Mouse (Mus musculus) liver, embryonic 11.5 days (tissue): ENCODE data around the gene Ints5. TPM values are rescaled to one million over a fixed set of nuclear protein-coding genes. Genes with fewer than 3 reads are reported as not detected.
A peak's percentile ranks its signal among the peaks of the same experiment; 100 is the strongest.
"Not testable (repeated sequence)": the region's sequence is repeated elsewhere in the genome, so short reads cannot be mapped to it uniquely, and the experiment has no call there.

ENCODE experiments used
- ATAC-seq: fragments of 200-750 bp; cut with Nextera tagmentation; replicated peaks from 2 replicates; pipeline ENCODE4 v1.8.0; 2017; ENCODE audit warnings: moderate number of reproducible peaks, mild to moderate bottlenecking, moderate TSS enrichment, moderate library complexity; ENCODE audit not compliant: low FRiP score
- DNase-seq: peaks from one replicate; pipeline ENCODE4 v3.0.0-alpha.2; 2017; ENCODE audit warnings: low spot score
- H3K27ac ChIP-seq: fragments of 300-500 bp; sonication (generic); 2 replicates; pipeline ENCODE4 v1.5.1; 2014; ENCODE audit warnings: mild to moderate bottlenecking, low read depth, low read length, control low read depth
- H3K27me3 ChIP-seq: fragments of 300-500 bp; sonication (generic); replicated peaks from 2 replicates; pipeline ENCODE4 v1.6.1; 2014; ENCODE audit warnings: low read length, mixed read lengths; ENCODE audit not compliant: control insufficient read depth, insufficient read depth
- H3K36me3 ChIP-seq: fragments of 300-500 bp; sonication (generic); 2 replicates; pipeline ENCODE4 v1.6.1; 2014; ENCODE audit warnings: mild to moderate bottlenecking, low read length, moderate library complexity, mixed read lengths; ENCODE audit not compliant: control insufficient read depth, insufficient read depth
- H3K4me1 ChIP-seq: fragments of 300-500 bp; sonication (generic); replicated peaks from 2 replicates; pipeline ENCODE4 v1.6.1; 2014; ENCODE audit warnings: low read length, mixed read lengths; ENCODE audit not compliant: control insufficient read depth, insufficient read depth
- H3K4me2 ChIP-seq: fragments of 300-500 bp; sonication (generic); 2 replicates; pipeline ENCODE4 v1.6.1; 2014; ENCODE audit warnings: mild to moderate bottlenecking, control low read depth, moderate library complexity
- H3K4me3 ChIP-seq: fragments of 300-500 bp; sonication (generic); 2 replicates; pipeline ENCODE4 v1.5.1; 2014; ENCODE audit warnings: low read depth, low read length, control low read depth
- H3K9ac ChIP-seq: fragments of 300-500 bp; sonication (generic); 2 replicates; pipeline ENCODE4 v1.6.1; 2014; ENCODE audit warnings: low read depth, low read length, control low read depth
- H3K9me3 ChIP-seq: fragments of 300-500 bp; sonication (generic); 2 replicates; pipeline ENCODE4 v1.6.1; 2016; ENCODE audit warnings: low read length, inconsistent platforms, mixed read lengths; ENCODE audit not compliant: control insufficient read depth
- WGBS: fragments of 180-500 bp; shearing (Covaris S2); extraction: QIAGEN DNeasy Blood & Tissue Kit; methylation state at CpG from one replicate; pipeline ENCODE4 v1.1.7; 2014; 5-methylcytosine and 5-hydroxymethylcytosine counted together
- polyA plus RNA-seq: library from polyadenylated mRNA; unstranded; fragments of >200 nt; fragmentation: Nextera tagmentation; extraction: Ambion mirVana; gene quantifications from 2 replicates; pipeline ENCODE4 v1.2.1, GENCODE M21; 2014

The Ints5 gene
- polyA plus RNA-seq, 1 experiment from 2014 or later, result 47.8 TPM

- Histone ChIP-seq H3K4me3 (no peak overlapping the region), H3K27me3 (no peaks in the 10 kb centered on the region), H3K9me3 (no peaks in the 10 kb centered on the region), H3K27ac (no peak overlapping the region), H3K9ac (no peak overlapping the region; the same call in 1 of the 2 replicates), H3K4me2 (no peak overlapping the region), H3K36me3 (no peaks in the 10 kb centered on the region), H3K4me1 (no peaks in the 10 kb centered on the region)
- WGBS, result 13% methylated on average over 1 of the region's 1 CpGs
- no peak; the same call in 1 of the 2 replicates for ATAC-seq
- no peak for DNase-seq
Measured at GRCm38 (mm10) chr19:8859018-8859417, 33.8 kb upstream of the Ints5 start.

- no peak overlapping the region for H3K27ac ChIP-seq
- H3K27me3 ChIP-seq, result no peaks in the 10 kb centered on the region
- no peak overlapping the region for H3K4me3 ChIP-seq
- 79% methylated on average over 6 of the region's 6 CpGs for WGBS
- no peak overlapping the region for H3K9ac ChIP-seq
- no peaks in the 10 kb centered on the region for H3K9me3 ChIP-seq
- DNase-seq, result no peak
- 0 out of 2 replicates have a peak, but pooled peaks cover 2% of the 10 kb centered on the region for H3K4me1 ChIP-seq
- no peak for ATAC-seq
- no peaks in the 10 kb centered on the region for H3K36me3 ChIP-seq
- H3K4me2 ChIP-seq, result no peak overlapping the region
Measured at GRCm38 (mm10) chr19:8864265-8864664, 28.5 kb upstream of the Ints5 start.

- peak overlapping the region; percentile 95 for H3K4me3 ChIP-seq
- not testable (repeated sequence) for DNase-seq, ATAC-seq, H3K27me3 ChIP-seq, H3K9me3 ChIP-seq, H3K4me1 ChIP-seq
- 70% methylated on average over 3 of the region's 3 CpGs for WGBS
- H3K36me3 ChIP-seq, result peaks cover 13% of the 10 kb centered on the region
- peak overlapping the region; percentile 67; the same call in 1 of the 2 replicates for H3K27ac ChIP-seq
- peak overlapping the region; percentile 77 for H3K4me2 ChIP-seq
- peak overlapping the region; percentile 94; the same call in 1 of the 2 replicates for H3K9ac ChIP-seq
Measured at GRCm38 (mm10) chr19:8870381-8870780, 22.4 kb upstream of the Ints5 start.

GRCm38 (mm10) chr19:8870838-8871237 is 22.0 kb upstream of the Ints5 start:
- DNase-seq (no peak), ATAC-seq (peak; percentile 24; the same call in 1 of the 2 replicates)
- Histone ChIP-seq H3K27me3 (no peaks in the 10 kb centered on the region), H3K4me1 (peaks cover 9% of the 10 kb centered on the region), H3K27ac (peak overlapping the region; percentile 67), H3K36me3 (peaks cover 13% of the 10 kb centered on the region), H3K9me3 (no peaks in the 10 kb centered on the region), H3K4me2 (peak overlapping the region; percentile 77), H3K4me3 (peak overlapping the region; percentile 95), H3K9ac (peak overlapping the region; percentile 94)
- 30% methylated on average over 9 of the region's 9 CpGs for WGBS

GRCm38 (mm10) chr19:8871267-8872186 is 21.3 kb upstream of the Ints5 start, which contains the start of gene Ubxn1:
Ubxn1 (plus strand) TSS chr19:8871496.
- WGBS, result 2% methylated on average over 59 of the region's 59 CpGs
- peak; percentile 97 for ATAC-seq

GRCm38 (mm10) chr19:8872266-8872840 is 20.5 kb upstream of the Ints5 start:
- H3K4me1 ChIP-seq, result peaks cover 9% of the 10 kb centered on the region
- H3K27me3 ChIP-seq, result no peaks in the 10 kb centered on the region
- no peak for ATAC-seq
- H3K4me3 ChIP-seq, result peak overlapping the region; percentile 95
- H3K9ac ChIP-seq, result peak overlapping the region; percentile 94
- peaks cover 20% of the 10 kb centered on the region for H3K36me3 ChIP-seq
- DNase-seq, result no peak
- 69% methylated on average over 10 of the region's 10 CpGs for WGBS
- peak overlapping the region; percentile 89; the same call in 1 of the 2 replicates for H3K27ac ChIP-seq
- no peaks in the 10 kb centered on the region for H3K9me3 ChIP-seq
- H3K4me2 ChIP-seq, result peak overlapping the region; percentile 96

More at GRCm38 (mm10) chr19:8871267-8872186, 21.3 kb upstream of the Ints5 start, which contains the start of gene Ubxn1:
- Histone ChIP-seq H3K4me2 (peak within 1 kb of the TSS; percentile 96), H3K27ac (peak within 1 kb of the TSS; percentile 89), H3K4me3 (peak within 1 kb of the TSS; percentile 95), H3K9ac (peak within 1 kb of the TSS; percentile 94), H3K4me1 (peaks cover 9% of the 10 kb centered on the region), H3K9me3 (no peaks in the 10 kb centered on the region), H3K27me3 (no peaks in the 10 kb centered on the region), H3K36me3 (peaks cover 15% of the 10 kb centered on the region)
- peak; percentile 96 for DNase-seq

GRCm38 (mm10) chr19:8875031-8875430 is 17.8 kb upstream of the Ints5 start:
- DNase-seq (no peak), ATAC-seq (no peak)
- H3K4me3 ChIP-seq, result no peak overlapping the region
- no peaks in the 10 kb centered on the region for H3K27me3 ChIP-seq
- H3K4me1 ChIP-seq, result peaks cover 14% of the 10 kb centered on the region
- no peak overlapping the region for H3K4me2 ChIP-seq
- H3K27ac ChIP-seq, result no peak overlapping the region
- H3K9me3 ChIP-seq, result no peaks in the 10 kb centered on the region
- 87% methylated on average over 7 of the region's 7 CpGs for WGBS
- H3K9ac ChIP-seq, result no peak overlapping the region
- H3K36me3 ChIP-seq, result peaks cover 25% of the 10 kb centered on the region

- peak within 1 kb of the TSS; percentile 79 for H3K27ac ChIP-seq
- peak; percentile 97 for ATAC-seq
- WGBS, result under 1% methylated on average over 42 of the region's 42 CpGs
- DNase-seq, result peak; percentile 84
- H3K36me3 ChIP-seq, result peaks cover 12% of the 10 kb centered on the region
- H3K4me1 ChIP-seq, result peaks cover 8% of the 10 kb centered on the region
- no peaks in the 10 kb centered on the region for H3K9me3 ChIP-seq
- no peaks in the 10 kb centered on the region for H3K27me3 ChIP-seq
- H3K4me3 ChIP-seq, result peak within 1 kb of the TSS; percentile 94
- H3K9ac ChIP-seq, result peak within 1 kb of the TSS; percentile 95
- H3K4me2 ChIP-seq, result peak within 1 kb of the TSS; percentile 92
Measured at GRCm38 (mm10) chr19:8880311-8881033, 12.3 kb upstream of the Ints5 start, which contains the start of gene Uqcc3. Uqcc3 (minus strand) TSS chr19:8880923.
